Mouse (Mus musculus) mesoderm, embryonic 11.5 days (tissue): Measurements from ENCODE around the gene 4922502D21Rik.
"Not testable (repeated sequence)": the region's sequence is repeated elsewhere in the genome, so short reads cannot be mapped to it uniquely, and the experiment has no call there.

Experiments used
- DNase-seq: peaks from one replicate; pipeline ENCODE4 v3.0.0-alpha.2; 2012; ENCODE audit warnings: low read depth, low spot score

4922502D21Rik gene

DNA sequence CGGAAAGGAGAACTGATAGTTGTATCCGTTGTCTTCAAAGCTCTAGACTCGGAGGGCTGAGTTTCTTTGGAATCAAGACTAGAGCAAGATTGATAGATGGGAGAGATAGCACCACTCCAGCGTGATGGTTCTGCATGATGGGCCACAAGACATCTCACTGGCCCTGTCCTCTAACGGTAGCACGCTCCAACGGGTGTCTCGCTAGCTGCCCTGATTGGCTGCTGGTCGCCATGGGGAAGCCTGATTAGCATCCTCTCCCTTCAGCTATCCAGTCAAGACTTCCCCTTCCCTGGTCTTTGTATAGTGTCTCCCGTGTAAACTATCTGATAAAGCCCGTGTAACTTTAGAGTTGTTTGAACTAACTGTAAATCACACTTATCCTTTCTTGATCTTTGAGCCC lies at the start of gene 4922502D21Rik:
TSS of gene 4922502D21Rik (minus strand) at position 187 of the 400 bp plus-strand sequence.
- DNase-seq, result no peak

DNA sequence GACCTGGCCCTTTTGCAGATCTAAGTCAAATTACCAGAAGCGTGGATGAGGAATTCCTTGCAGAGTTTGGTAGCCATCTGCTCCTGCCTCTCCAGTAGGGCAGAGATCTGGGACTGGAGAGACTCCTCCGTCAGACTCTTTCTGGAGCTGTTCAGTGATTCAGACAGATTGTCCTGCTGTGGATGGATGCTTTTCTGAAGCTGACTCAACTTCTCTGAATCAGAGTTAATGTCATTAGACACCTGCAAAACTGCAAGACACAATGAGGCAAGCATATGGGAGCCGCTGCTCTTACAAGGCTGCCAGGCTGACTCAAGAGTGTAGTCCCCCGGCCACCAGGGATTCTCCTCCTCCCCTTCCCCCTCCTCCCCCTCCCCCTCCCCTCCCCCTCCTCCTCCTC lies 48.9 kb upstream of the 4922502D21Rik start:
- DNase-seq, result no peak

GRCm38 (mm10) chr6:129374937-129375471 lies 43.4 kb upstream of the 4922502D21Rik start:
- no peak for DNase-seq

DNA sequence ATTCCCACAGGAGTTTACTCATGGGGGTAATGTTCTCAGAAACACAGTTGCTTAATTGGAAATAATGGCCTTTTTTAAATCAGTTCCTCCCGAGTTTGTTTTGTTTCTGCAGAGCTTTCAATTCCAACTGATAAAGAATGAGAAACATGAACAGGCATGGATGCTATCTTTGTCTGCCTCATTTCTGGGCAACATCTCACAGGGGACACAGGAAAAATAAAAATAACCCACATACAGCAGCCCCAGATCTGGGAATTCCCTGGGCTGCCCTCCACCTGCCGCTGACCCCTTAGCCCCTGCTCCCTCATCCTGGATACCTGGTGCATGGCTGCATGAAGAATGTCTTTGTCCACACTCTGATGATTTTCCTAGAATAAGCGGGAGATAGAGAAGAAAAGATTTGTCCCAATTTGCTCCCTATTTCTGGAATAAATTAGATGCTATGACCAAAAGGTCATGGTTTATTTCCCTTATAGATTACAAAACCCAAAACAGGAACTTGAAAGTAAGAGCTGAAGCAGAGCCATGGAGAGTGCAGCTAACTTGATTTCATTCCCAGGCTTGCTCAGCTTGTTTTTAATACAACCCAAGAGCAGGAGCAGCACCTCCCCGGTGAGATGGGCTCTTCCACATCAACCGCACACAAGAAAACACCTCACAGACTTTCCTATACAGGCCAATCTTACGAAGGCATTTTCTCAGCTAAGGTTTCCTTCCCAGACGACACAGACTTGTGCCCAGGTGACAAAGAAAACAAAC lies 38.0 kb upstream of the 4922502D21Rik start:
- DNase-seq, result no peak

GRCm38 (mm10) chr6:129365959-129366359 lies 34.4 kb upstream of the 4922502D21Rik start:
- DNase-seq, result peak; percentile 72

GRCm38 (mm10) chr6:129363942-129364341 lies 32.3 kb upstream of the 4922502D21Rik start:
- no peak for DNase-seq

DNA sequence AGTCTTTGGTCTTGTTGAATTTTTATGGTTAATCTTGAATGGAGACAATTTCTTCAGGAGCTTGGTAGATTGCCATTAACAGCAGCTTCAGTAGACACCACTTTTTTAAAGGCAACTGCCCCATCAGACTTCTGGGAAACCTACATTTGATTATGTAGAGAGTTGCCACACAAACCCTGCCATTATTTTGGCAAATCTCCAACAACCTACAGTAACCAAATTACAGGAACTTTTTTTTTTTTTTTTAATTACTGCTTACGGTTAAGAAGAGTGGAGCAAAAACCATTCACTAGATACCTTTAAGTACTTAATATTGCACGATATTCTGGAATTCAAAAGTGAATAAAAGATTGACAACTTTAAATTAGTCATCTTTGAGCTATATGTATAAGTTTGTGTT lies 27.9 kb upstream of the 4922502D21Rik start:
- DNase-seq, result no peak

- DNase-seq, result no peak
These were observed 24.8 kb upstream of the 4922502D21Rik start for GRCm38 (mm10) chr6:129356430-129356829.

GRCm38 (mm10) chr6:129355774-129356173 lies 24.2 kb upstream of the 4922502D21Rik start:
- no peak for DNase-seq

GRCm38 (mm10) chr6:129351091-129351490 lies 19.5 kb upstream of the 4922502D21Rik start:
- no peak for DNase-seq

DNA sequence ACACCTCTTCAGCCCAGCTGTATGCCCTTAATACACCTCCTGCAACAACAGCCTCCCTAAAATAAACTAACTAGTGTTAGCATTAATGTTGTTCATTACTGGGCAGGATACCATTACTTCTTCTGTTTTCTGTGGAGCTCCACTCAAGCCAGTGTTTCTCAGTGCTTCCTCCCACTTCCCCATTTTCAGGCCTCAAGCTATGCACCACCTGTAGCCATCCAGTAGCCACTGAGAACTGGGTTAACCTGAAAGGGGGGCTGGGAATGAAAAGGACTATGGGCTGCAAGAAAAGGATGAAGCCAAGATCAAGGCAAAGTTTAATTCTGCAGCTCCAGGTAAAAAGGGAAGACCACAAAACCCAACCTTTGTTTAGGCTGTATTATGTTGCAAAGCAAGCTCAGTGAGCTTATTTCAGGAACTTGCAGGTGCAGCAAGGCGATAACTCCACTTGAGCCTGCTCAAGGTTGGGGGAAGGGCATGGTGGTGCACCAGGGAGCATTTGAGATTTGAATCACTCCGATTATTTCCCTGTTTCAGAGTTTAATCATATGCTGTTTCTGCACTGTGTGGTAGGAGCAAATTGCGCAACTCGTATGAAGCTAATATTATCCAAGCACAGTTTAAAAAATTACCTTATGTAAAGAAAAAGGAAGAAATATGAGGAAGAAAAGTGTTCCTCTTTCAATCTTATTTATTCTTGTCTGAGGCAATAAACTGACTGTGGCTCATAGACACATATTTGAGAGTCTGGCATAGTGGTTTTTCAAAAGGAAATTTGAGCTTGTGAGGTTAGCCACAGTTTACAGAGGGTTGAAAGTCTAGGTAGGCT lies 18.1 kb upstream of the 4922502D21Rik start:
- no peak for DNase-seq

- no peak for DNase-seq
These were observed 12.8 kb upstream of the 4922502D21Rik start for GRCm38 (mm10) chr6:129344408-129344807.

DNA sequence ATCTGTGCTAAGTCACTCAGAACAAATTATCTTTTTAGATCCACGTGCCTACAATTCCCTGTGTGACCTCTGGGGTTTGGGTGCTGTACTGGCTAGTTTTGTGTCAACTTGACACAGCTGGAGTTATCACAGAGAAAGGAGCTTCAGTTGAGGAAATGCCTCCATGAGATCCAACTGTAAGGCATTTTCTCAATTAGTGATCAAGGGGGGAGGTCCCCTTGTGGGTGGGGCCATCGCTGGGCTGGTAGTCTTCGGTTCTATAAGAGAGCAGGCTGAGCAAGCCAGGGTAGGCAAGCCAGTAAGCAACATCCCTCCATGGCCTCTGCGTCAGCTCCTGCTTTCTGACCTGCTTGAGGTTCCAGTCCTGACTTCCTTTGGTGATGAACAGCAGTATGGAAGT lies 10.8 kb upstream of the 4922502D21Rik start, which contains the start of gene Clec12a:
TSS of gene Clec12a (plus strand) at position 301 of the 400 bp plus-strand sequence.
- DNase-seq, result not testable (repeated sequence)

GRCm38 (mm10) chr6:129337751-129338150 lies 6.2 kb upstream of the 4922502D21Rik start:
- DNase-seq, result no peak

DNA sequence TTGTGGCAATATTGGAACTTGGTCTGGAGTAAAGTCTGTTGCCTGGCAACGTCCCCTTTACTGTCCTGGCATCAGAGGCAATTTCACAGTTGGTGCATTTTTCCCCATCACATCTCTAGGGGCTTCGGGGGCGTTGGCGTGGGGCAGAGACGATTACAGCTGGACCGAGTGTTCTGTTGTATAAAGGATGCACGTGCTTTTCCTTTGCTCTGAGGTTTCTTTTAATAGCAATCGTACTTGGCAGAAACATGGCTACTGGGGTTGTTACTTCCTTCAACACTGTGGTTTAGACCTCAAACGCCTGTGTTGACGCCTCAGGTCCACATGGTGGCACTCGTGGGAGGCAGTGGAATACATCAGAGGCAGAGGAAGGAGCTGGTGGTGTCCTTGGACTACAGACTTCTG lies 2.1 kb upstream of the 4922502D21Rik start:
- peak; percentile 47 for DNase-seq

DNA sequence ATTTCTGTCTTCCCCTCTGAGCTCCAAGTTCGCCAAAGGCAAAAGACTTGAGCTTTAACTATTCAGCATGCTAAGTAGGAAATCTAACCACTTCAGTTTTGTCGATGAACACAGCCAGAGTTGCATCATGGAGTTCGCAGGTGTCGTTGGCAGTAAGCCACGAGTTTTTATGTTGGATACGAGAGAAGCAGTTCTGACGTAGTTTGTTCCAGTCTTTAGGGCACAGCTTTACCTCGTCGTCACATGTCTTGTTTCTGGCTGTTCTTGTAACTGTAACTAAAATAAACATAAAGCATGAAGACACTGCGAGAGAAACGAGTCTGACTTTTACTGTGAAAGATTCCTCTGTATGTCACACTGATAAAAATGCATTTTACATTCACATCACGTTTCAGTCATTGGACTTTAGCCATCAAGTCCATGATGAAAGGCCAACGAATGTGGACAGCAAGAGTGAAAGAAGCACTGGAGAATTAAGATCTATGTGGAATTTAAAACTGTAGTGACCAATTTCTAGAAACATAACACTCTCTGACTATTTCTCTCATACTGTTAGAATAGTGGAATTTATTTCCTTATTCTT lies 4.9 kb downstream of the 4922502D21Rik start:
- DNase-seq, result no peak

- no peak for DNase-seq
These were observed 5.6 kb downstream of the 4922502D21Rik start for GRCm38 (mm10) chr6:129326016-129326415.

DNA sequence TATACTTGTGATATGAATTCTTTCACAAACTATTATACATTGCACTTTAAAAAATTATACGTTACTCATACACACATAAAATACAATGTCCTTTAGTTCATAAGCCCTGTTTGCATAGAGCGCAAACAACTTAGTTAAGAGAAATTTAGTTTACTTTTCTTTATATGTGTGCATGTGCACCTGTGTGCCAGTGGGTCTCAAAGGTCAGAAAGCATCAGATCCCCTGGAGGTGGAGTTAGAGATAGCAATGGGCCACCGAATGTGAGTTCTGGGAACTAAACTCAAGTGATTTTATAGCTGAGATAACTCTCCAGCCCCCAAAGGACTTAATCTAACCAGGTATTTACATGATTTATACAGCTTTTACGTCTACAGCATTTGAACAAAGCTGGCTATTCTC lies 12.3 kb downstream of the 4922502D21Rik start:
- DNase-seq, result no peak

DNA sequence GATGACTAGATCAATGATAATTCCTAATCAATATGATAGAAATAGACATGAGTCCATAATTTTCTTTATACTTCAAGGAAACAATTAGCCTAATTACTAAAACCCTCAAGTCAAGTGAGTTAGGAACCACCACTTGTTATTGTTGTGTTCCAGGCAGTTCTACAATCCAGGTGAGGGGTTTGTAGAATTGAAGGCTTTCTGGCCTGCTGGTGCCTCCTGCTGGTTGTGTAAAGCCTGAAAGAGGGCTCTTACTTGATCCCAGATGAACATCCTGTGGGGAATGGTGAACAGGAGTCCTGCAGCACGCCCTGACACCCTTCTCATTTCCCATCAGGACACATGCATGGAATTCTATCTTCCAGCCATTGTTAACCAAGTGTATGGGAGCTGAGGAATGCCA lies 13.2 kb downstream of the 4922502D21Rik start:
- DNase-seq, result no peak

- DNase-seq, result no peak
These were observed 15.1 kb downstream of the 4922502D21Rik start for GRCm38 (mm10) chr6:129316463-129316862.

DNA sequence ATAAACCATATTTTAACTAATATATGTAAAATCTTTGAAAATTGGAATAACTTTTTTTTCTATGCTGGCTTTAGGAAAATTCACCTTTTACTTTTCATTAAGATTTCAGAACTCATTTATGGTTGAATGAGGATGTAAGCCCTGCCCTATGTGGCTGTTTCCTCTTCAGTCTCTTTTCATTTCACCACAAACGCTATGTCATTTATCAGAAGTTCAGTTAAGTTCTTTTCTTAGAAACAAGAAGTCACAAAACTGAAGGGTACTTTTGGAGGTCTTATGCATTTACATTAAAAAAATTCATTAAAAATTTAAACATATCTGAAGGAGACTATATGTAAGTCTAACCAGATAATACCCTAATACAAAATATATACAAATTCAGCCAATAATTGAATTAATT lies 15.9 kb downstream of the 4922502D21Rik start:
- DNase-seq, result no peak

DNA sequence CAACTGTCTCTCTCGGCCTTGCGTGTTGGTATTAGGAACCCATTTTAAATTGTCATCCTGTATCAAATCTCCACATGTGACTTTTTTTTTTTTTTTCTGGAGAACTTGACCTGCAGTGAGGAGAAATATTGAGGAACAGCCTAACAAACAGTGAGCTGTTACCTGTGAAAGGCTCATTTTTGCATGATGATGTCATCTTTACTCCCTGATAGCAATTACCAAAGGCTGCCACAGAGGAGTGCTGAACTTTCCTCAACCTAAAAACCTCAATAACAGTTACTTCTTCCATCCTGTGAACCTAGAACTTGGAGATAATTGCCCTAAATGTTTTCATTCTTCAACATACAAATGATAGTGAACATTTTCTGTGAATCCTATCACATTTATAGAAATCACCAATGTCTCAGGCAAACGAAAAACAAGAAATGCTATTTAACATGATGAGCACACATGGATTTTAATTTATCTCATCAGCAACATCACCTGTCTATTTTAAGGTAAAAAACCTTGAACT lies 16.9 kb downstream of the 4922502D21Rik start:
- no peak for DNase-seq
